Mouse (Mus musculus): ENCODE measurements around the gene Grem1.

Gene Grem1
- long read RNA-seq, experiment 1: 0 reads
- long read RNA-seq, experiment 2: 0 reads

DNA sequence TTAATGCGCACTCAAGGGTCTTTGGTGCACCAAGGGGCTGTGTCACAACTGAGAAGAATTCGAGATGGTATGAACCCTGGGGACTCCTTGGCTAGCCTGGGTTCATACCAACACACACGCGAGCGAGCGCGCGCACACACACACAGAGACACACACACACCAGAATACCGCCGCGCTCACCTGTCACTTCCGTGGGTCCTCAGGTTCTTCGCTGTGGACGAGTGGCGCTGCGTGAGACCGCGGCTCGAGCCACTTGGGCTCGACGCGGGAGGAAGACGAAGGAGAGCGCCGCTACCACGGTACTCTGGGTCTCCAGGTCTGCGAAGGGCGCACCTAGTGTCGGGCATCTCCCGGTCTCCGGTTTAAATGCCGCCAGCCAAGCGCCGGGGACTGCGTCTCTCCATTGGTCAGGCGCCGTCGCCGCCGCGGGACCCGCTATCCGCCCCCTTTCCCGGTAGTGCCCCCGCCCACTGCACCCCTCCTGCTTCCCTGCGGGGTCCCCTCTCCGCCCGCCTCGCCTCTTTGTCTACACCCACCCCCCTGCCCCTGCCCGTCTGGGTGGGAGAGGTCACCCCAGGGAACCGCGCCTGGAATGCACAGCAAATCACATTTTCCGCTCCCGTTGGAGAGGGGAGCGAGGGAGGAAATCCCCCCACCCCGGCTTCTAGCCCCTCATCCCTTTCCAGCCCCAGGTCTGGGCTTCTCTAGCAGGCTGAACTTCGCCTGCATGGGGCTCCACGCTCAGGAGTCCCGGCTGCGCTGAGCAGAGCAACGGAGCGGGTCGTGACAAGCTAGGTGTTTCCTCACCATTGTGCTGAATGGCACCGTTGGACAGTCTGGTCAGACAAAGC is at the start of gene Grem1:
Gene Grem1, minus strand, starts transcription at position 336 of the 851 bp plus-strand sequence.
- intact Hi-C loops (cut with DNase I): no loop called here

DNA sequence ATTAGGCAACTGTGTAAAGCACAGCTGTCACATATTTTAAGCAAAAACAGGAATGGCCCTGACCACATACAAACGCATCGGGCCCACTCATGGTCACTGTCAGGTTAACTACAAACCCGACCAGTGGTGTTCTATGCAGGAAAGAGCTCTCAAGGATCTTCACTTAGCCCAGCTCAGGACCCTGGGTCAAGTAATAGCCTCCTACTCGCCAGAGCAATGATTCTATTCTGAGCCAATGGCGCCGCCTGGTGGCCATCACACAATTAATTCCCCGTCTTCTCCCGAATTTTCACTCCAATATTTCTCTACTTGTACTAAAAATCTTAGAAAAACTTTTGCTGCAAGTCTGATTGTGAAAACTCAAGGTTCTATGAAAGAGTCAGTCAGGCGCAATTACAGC is 49.2 kb upstream of the Grem1 start:
- intact Hi-C loops (cut with DNase I): loop anchor here (5.0 kb wide), 3 partner anchors 160 to 310 kb away; no protein-coding TSS in a partner anchor

DNA sequence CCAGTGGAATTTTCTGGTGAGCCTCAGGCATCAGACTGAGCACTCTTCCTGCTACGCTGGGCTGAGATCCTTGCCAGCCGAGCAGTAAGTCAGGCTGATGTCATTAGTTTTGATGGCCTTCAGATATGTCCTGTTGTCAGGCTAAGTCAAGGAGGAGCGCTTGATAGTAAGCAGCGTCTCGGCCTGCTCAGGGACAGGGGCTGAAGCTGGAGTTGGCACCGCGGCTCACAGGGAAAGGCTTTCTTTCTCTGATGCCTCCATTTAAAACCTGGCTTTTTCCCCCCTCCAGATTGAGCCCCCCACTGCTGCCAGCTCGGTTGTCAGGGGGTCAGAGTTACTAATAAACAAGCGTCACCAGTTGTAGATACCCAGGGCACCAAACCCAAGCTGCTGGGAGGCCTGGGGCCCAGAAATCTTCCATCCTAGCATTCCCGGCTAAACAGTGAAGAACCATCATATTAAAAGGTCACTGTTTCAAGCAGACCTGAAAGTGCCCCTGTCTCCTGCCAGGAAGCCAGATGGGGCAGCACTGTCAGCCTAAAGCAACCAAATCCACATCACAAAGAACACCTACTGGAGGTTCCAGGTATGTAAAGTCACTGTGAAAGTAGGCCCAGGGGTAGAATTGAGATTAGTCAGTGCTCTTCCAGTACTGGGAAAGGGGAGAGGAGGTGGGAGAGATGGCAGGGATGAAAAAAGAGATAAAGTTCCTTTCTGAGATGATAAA is 48.6 kb upstream of the Grem1 start:
- intact Hi-C loops (cut with DNase I): loop anchor here (5.0 kb wide), 3 partner anchors 160 to 310 kb away; no protein-coding TSS in a partner anchor

DNA sequence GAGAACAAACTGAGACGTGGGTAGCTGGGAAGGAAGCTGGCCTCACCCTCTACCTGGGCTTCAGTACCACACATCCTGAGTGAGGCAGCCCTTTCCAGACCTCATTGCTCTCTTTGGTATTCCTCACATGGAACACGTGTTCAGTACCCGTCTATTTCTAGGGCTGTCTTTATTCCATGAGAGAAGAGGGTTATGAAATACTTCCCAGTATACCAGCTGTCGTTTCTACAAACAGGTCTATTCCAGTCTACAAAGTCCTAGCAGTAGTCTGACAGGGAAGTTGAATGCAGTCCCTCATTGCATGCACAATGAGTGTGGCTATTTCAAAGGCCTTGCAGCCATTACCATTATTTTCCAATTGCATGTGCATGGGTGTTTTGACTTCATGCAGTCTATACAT is 47.3 kb upstream of the Grem1 start:
- intact Hi-C loops (cut with DNase I): loop anchor here (5.0 kb wide), 3 partner anchors 158 to 308 kb away; no protein-coding TSS in a partner anchor

DNA sequence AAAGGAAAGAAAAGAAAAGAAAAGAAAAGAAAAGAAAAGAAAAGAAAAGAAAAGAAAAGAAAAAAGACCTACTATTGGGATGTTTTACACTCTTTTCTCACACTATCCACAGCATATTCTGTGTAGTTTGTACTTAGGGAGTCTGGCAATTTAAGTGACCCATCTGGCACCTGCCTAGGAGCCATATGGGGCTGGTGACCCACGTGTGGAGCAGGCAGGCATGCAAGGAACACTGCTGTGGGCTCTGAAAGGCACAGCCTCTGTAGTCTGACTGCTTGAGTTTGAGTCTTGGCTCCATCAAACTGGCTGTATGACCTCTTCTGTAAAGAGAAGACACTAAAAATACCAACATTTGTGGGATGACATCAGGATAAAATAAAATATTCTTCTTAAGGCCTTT is 45.3 kb upstream of the Grem1 start:
- intact Hi-C loops (cut with DNase I): no loop called here

DNA sequence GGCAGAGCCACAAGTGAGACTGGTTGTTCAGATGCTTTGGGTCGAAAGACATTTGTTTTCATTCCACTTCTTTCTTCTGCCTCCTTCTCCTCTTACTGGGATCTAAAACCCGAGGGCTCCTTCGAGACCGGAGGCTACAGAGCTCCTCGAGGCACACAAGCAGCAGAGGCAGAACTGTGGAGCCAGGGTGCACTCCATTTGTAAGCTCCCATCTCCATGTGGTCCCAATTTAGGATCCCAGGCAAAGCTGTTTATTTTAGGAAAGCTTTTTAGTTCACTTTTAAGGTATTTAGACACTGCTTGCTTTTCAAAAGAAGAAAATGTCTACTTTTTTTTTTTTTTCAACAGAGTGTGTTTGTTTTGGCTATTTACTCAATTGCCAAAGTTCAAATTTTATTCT is 42.4 kb upstream of the Grem1 start:
- intact Hi-C loops (cut with DNase I): no loop called here

DNA sequence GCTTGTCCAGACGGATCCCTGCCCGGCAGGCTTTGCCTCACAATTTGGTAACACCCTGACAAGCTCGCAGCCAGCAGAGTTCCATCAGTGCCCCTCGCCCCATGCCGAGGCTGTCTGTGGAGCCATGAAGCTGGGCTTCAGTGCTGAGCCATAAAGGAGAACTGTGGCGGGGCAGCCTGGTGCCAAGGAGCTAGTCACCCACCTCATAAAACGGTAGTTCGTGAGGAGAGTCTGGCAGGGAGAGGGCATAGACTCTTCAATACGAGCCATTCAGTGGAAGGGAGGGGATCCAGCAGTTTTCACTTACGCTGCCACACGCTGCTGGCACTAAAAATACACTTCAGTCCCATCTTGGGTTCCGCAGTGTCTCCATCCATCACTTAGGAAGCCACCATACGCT is 40.2 kb upstream of the Grem1 start:
- intact Hi-C loops (cut with DNase I): no loop called here

DNA sequence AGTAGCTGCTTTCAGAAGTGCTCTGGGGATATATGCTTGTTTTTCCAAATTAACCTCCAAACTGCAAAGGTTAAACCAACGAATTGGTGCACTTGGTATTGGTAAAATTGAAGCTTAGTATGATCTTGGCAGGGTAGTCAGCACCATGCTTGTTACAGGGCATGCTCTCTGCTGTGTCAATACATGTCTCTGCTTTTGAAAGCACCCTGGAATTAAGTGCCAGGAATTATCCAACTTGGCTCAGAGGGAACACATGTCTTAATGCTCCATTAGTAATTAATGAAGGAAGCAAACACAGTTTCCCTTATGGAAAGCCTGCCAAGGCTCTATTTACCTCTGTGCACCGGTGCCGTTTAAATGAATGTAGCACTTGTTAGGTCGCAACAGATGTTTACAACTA is 36.7 kb upstream of the Grem1 start:
- intact Hi-C loops (cut with DNase I): no loop called here

DNA sequence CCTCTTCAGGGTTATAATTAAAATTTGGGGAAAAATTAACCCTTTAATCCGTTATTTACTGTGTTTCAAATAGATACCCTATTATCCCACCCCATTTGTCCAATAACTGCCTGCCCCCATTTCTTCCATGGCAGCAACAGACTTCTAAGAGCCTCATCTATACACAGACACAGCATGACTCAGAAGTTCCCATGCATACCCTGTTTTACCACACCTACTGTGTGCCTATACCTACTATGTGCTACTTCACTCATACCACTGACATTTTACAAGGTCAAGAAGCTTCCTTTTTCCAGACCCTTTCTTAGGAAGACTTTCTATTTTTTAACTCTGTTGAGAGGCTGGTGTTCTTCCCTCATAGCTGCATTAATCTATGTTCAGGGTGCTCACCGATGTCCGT is 35.1 kb upstream of the Grem1 start:
- intact Hi-C loops (cut with DNase I): no loop called here

DNA sequence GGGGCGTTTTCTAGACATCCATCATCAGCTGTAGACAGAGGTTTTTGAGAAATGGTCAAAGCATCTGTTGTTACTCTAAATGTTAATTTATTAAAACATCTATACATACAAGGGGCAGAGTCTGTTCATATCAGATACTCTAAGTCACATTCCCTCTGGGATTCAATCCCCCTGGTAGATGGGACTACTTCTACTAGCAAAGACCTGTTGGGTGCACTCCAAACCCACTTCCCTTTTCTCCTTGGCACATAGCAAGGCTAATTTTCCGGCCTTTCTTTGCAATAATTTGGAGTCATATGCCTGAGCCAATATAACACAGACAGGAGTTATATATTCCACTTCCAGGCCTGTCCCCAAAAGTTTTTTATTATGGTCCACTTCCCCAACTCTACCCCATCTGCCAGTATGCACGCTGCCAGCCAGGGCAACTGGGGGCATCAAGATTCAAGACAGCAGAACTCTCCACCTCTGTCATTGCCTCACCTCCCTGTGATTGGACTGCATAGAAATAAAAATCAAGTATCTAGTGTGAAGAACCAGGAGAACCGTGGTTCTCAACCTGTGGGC is 30.5 kb upstream of the Grem1 start:
- intact Hi-C loops (cut with DNase I): no loop called here

DNA sequence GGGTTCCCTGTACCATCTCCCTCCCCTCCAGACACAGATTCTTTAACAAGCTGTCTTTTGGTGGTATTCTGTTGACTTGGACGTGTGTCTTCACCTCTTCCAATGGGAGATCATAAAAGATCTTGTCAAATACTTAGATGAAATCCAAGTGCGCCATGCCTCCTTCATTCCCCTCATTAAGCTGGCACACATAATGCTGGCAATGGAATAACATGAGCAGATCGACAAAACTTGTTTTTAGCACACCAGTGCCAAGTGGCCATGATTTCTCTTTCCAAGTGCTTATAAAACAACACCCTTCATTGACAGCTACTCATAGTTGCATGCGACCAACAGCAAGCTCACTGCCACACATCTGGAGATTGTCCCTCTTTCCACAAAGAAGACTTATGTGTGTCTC is 29.4 kb upstream of the Grem1 start:
- intact Hi-C loops (cut with DNase I): no loop called here

DNA sequence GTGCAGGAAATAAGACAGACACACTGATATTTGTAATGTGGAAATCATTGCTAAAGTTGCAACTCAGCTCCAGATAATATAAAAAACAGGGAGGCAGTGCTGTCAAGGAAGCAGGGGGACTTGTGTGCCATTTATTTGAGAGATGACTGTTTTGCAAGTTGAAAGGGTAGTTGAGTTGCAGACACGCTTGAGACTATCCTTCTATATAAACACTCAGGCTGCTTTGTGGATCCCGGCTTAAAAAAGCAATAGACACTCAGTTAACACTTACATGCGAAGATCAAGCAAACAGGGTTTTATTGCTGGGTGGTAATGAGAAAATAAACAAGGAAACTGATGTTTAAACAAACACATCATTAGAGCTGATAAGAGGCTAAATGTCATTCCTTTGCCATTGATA is 26.4 kb upstream of the Grem1 start:
- intact Hi-C loops (cut with DNase I): no loop called here

DNA sequence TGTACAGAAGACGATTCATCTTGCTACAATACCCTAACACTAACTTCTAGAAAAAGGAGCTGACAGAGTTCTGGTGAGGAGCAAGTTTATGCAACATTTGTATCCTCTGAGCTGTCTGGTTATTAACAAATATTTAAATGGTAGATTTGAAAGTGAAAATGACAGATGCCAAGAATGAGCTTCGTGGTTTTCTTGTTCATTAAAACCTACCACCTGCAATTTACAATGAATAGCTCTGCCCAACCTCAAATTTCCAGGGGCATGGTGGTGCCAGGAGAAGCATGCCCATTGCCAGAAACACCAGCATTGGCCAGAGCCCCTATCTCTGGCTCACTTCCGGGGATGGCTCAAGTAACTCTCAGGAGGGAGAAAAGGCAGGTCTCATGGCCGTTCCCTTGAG is 23.1 kb upstream of the Grem1 start:
- intact Hi-C loops (cut with DNase I): no loop called here

DNA sequence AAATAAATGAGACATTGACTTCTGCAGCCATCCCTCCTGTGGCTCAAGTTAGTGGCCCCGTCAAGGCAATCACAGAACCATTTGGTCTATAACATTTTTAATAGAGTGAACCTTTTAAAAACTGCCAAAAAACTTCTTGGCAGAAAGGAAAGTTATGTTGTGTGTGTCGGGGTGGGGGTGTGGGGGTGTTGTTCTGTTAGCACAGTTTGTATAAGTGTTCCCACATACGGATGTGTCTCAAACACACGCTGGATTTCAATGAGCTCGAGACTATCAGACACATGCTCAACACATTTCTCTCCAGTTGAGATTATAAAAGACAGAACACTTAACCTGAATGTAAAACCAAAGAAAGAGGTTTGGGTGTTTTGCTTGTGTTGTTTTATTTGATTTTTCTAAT is 22.7 kb upstream of the Grem1 start:
- intact Hi-C loops (cut with DNase I): no loop called here

DNA sequence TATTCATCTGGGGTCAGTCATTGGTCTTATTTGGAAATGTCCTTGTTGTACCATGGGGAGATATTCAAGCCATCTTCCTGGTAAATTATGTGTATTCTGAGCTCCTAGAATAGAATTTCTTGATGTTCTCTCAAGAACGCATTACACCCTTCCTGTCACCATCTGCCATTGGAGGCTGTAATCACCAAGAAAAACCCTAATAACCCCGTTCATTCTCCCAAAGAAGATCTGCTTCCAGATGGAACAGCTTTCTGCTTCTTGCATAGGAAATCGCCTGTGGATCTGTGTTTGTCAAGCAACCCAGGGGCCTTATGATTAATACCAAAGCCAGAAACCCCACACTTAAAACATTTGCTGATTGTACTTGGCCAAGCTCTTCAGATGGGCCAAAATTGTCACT is 20.9 kb upstream of the Grem1 start:
- intact Hi-C loops (cut with DNase I): no loop called here

DNA sequence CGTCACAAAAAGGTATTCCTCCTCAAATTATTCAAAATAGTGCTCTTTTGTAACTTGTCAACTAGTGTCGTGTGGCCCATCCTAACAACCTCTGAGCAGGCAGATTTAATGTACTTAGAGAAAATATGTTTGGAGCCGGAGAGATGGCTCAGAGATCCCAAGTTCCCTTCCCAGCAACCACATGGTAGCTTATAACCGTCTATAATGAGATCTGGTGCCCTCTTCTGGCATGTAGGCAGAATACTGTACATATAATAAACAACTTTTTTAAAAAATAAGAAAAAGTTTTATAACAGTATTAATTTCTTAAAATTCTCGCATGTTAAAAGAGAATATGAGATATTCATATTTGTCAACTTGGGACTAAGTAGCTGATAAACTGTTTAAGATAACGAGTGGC is 19.6 kb upstream of the Grem1 start:
- intact Hi-C loops (cut with DNase I): no loop called here

DNA sequence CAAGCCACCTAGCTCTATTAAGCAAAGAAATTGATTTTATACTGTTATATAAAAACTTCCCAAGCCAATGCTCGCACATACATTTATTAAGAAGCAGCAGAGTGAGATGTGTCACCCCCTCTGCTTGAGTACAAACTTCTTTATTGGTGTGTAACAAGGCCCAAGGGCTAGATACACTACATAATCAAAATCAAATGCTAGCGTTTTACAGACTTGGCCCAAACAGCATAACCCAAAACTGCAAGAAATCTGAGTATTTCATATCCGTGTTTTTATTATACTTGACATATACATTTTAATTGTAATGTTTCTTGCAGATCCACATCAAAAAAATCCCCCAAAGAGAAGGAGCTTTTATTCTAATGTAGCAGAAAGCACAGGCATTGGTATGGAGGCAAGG is 17.9 kb upstream of the Grem1 start:
- intact Hi-C loops (cut with DNase I): no loop called here

DNA sequence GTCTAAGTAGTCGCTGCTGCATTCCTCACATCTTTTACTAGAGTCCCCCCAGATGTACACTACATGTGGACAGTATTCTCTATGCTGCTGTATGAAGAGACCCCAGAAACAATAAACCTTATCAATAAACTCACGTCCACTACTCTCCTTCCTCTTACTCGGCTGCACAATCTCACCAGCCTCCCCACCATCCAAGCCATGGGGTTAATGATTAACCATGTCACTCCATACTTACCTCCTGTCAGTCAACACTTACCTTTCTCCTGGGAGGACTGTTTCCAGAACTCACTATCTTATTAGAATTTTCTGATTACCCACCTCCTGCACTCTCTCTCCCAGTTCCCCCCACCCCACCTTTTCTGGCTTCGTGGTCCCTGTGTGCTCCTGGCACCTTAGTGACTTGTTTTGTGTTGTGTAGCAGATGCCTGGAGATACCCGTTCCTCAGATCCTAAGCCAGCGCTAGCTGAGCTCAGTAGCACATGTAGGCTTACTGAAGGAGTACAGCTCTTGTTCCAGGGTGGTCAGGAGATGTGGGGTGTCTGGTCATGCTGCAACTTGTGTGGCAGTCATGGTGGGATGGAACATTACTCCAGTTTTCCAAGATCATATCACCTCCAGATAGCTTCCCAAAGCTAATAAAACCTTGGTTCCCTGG is 15.8 kb upstream of the Grem1 start:
- intact Hi-C loops (cut with DNase I): no loop called here

DNA sequence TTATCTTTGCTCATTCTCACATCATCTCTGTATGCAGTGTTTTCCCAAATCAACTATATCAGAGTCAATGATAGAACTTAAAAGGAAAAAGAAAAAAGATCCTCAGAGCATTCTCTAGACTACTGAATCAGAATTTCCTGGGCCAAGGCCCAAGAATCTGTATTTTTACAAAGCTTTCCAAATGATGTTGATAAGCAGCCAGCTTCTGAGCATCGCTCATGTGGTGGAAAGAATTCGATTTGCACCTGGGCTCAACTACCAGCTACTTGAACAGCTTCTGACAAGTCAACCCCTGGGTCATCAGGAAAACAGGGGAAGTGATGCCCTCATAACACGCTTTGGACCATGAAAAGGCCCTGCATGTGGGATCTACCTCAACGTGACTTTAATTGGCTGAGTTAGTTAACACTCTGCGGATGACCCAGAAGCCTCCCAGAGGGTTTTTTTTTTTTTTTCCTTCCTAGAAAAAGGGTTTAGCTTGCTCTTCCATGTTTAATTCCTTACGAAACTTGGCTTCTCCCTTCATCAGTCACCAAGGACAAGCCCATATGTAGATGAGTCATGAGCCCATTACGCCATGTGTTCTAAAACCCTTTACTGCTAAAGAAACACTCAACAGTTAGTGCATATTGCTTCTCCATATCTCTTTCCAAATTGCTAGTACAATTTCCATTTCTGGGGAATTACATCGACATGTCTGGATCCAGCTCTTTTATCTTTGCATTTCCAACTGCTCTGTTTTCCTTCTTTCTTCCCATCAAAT is 10.3 kb upstream of the Grem1 start:
- intact Hi-C loops (cut with DNase I): no loop called here

DNA sequence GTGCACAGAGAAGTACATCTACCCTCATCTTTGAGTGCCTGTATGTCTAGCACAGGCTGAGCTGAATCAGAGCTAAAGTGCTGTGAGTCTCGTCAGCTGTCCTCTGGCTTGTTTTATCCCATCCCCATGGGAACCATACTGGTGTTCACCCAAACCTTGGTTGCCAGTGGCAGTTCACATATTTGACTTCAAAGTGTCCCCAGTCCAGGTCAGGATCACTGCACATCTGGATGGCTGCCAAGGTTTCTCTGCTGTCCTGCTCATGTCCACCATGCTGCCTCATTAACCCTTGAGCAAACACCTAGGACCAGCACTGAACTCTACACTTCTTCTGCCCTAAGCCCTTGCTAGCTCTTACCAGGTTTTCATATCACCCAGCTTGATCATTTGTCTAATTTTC is 7.4 kb upstream of the Grem1 start:
- intact Hi-C loops (cut with DNase I): no loop called here

DNA sequence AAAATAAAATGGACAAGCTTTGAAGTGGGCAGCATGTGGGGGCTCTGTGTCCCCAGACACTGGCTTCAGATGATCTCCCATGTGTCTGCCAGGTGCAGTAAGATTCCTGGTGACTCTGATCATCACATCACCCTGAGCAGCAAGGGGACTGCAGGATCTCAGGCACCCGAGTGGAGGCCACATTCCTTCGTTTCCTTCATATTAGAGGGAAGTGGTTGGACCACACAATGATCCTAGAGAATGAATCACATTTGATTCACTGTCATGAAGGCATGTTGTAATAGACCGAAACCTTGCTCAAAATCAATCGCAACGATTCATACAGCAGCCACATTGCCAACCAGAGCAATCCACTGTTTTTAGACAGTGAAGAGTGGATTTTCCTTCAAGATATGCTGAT is 6.5 kb upstream of the Grem1 start:
- intact Hi-C loops (cut with DNase I): no loop called here
